Mouse (Mus musculus) neural tube, embryonic 13.5 days (tissue): Measurements from ENCODE around the gene Actl7a. TPM values are rescaled to one million over a fixed set of nuclear protein-coding genes. Genes with fewer than 3 reads are reported as not detected.

Source experiments
- ATAC-seq: fragments of 200-750 bp; cut with Nextera tagmentation; 2 replicates; pipeline ENCODE4 v1.8.0; 2017; ENCODE audit warnings: low read depth, mild to moderate bottlenecking, moderate TSS enrichment, moderate library complexity
- H3K27ac ChIP-seq: fragments of 300-500 bp; sonication (generic); replicated peaks from 2 replicates; pipeline ENCODE4 v1.5.1; 2015; ENCODE audit warnings: moderate library complexity, mild to moderate bottlenecking, inconsistent platforms
- H3K27me3 ChIP-seq: fragments of 300-500 bp; sonication (generic); 2 replicates; pipeline ENCODE4 v1.6.1; 2015; ENCODE audit warnings: mild to moderate bottlenecking, inconsistent platforms
- H3K36me3 ChIP-seq: fragments of 300-500 bp; sonication (generic); 2 replicates; pipeline ENCODE4 v1.6.1; 2015; ENCODE audit warnings: mild to moderate bottlenecking, inconsistent platforms
- H3K4me1 ChIP-seq: fragments of 300-500 bp; sonication (generic); replicated peaks from 2 replicates; pipeline ENCODE4 v1.6.1; 2015; ENCODE audit warnings: inconsistent platforms
- H3K4me2 ChIP-seq: fragments of 300-500 bp; sonication (generic); 2 replicates; pipeline ENCODE4 v1.6.1; 2015; ENCODE audit warnings: inconsistent platforms, mild to moderate bottlenecking, moderate library complexity
- H3K4me3 ChIP-seq: fragments of 300-500 bp; sonication (generic); 2 replicates; pipeline ENCODE4 v1.5.1; 2015; ENCODE audit warnings: mild to moderate bottlenecking, inconsistent platforms
- H3K9ac ChIP-seq: fragments of 300-500 bp; sonication (generic); 2 replicates; pipeline ENCODE4 v1.6.1; 2015; ENCODE audit warnings: moderate library complexity, mild to moderate bottlenecking, inconsistent platforms
- H3K9me3 ChIP-seq: fragments of 300-500 bp; sonication (generic); 2 replicates; pipeline ENCODE4 v1.6.1; 2016; ENCODE audit warnings: inconsistent platforms
- WGBS: fragments of 180-500 bp; shearing (Covaris S2); methylation state at CpG from one replicate; pipeline ENCODE4 v1.1.7; 2015; 5-methylcytosine and 5-hydroxymethylcytosine counted together
- polyA plus RNA-seq: library from polyadenylated mRNA; unstranded; fragments of >200 nt; fragmentation: Nextera tagmentation; extraction: Ambion mirVana; gene quantifications from 2 replicates; pipeline ENCODE4 v1.2.1, GENCODE M21; 2015

Gene Actl7a
- polyA plus RNA-seq, 1 experiment from 2014 or later: not detected

GRCm38 (mm10) chr4:56723237-56723636 is 20.0 kb upstream of the Actl7a start:
- no peak overlapping the region for H3K27ac ChIP-seq
- peaks cover 14% of the 10 kb centered on the region; the same call in 1 of the 2 replicates for H3K4me1 ChIP-seq
- 95% methylated on average over 6 of the region's 6 CpGs for WGBS
- H3K9me3 ChIP-seq: peaks cover 6% of the 10 kb centered on the region; the same call in 1 of the 2 replicates
- H3K9ac ChIP-seq: no peak overlapping the region
- H3K4me3 ChIP-seq: no peak overlapping the region
- no peak for ATAC-seq
- H3K4me2 ChIP-seq: no peak overlapping the region
- H3K36me3 ChIP-seq: no peaks in the 10 kb centered on the region
- no peaks in the 10 kb centered on the region for H3K27me3 ChIP-seq

- Histone ChIP-seq H3K27ac (no peak overlapping the region), H3K4me1 (no peaks in the 10 kb centered on the region), H3K9ac (no peak overlapping the region), H3K4me3 (no peak overlapping the region), H3K27me3 (no peaks in the 10 kb centered on the region), H3K36me3 (no peaks in the 10 kb centered on the region), H3K9me3 (peaks cover 6% of the 10 kb centered on the region; the same call in 1 of the 2 replicates), H3K4me2 (no peak overlapping the region)
- ATAC-seq: no peak
- 61% methylated on average over 8 of the region's 8 CpGs for WGBS
Measured at GRCm38 (mm10) chr4:56725839-56726238, 17.4 kb upstream of the Actl7a start.

- Histone ChIP-seq H3K4me3 (no peak within 1 kb of the TSS), H3K4me2 (no peak within 1 kb of the TSS), H3K27me3 (no peaks in the 10 kb centered on the region), H3K27ac (no peak within 1 kb of the TSS), H3K9ac (no peak within 1 kb of the TSS), H3K4me1 (no peaks in the 10 kb centered on the region), H3K36me3 (peaks cover 14% of the 10 kb centered on the region), H3K9me3 (no peaks in the 10 kb centered on the region)
- no peak for ATAC-seq
- WGBS: 88% methylated on average over 18 of the region's 18 CpGs
Measured at GRCm38 (mm10) chr4:56740020-56740485, 3.2 kb upstream of the Actl7a start, which contains the start of gene Gm26657. Gm26657 (plus strand) TSS chr4:56740070.

GRCm38 (mm10) chr4:56740611-56741010 is 2.6 kb upstream of the Actl7a start:
- no peak overlapping the region for H3K4me3 ChIP-seq
- ATAC-seq: no peak
- no peak overlapping the region for H3K27ac ChIP-seq
- H3K9ac ChIP-seq: no peak overlapping the region
- no peaks in the 10 kb centered on the region for H3K27me3 ChIP-seq
- H3K4me2 ChIP-seq: no peak overlapping the region
- H3K4me1 ChIP-seq: no peaks in the 10 kb centered on the region
- 97% methylated on average over 20 of the region's 20 CpGs for WGBS
- H3K36me3 ChIP-seq: peaks cover 17% of the 10 kb centered on the region
- H3K9me3 ChIP-seq: no peaks in the 10 kb centered on the region

GRCm38 (mm10) chr4:56741041-56741493 is 2.1 kb upstream of the Actl7a start, which contains the start of gene Actl7b:
Actl7b (minus strand) TSS chr4:56741443.
- Histone ChIP-seq H3K27me3 (no peaks in the 10 kb centered on the region), H3K9me3 (no peaks in the 10 kb centered on the region), H3K36me3 (peaks cover 21% of the 10 kb centered on the region), H3K27ac (no peak within 1 kb of the TSS), H3K4me3 (no peak within 1 kb of the TSS), H3K9ac (no peak within 1 kb of the TSS), H3K4me2 (no peak within 1 kb of the TSS), H3K4me1 (no peaks in the 10 kb centered on the region)
- no peak for ATAC-seq
- WGBS: 94% methylated on average over 13 of the region's 13 CpGs

GRCm38 (mm10) chr4:56742698-56743097 is 515 bp upstream of the Actl7a start:
- Histone ChIP-seq H3K27me3 (no peaks in the 10 kb centered on the region), H3K4me2 (no peak overlapping the region), H3K4me1 (no peaks in the 10 kb centered on the region), H3K4me3 (no peak overlapping the region), H3K9me3 (no peaks in the 10 kb centered on the region), H3K27ac (no peak overlapping the region), H3K9ac (no peak overlapping the region), H3K36me3 (peaks cover 37% of the 10 kb centered on the region)
- 87% methylated on average over 4 of the region's 4 CpGs for WGBS
- ATAC-seq: no peak

GRCm38 (mm10) chr4:56746345-56746744 is 3.1 kb downstream of the Actl7a start:
- Histone ChIP-seq H3K36me3 (peaks cover 70% of the 10 kb centered on the region), H3K27me3 (no peaks in the 10 kb centered on the region), H3K9ac (no peak overlapping the region), H3K4me3 (no peak overlapping the region), H3K4me1 (no peaks in the 10 kb centered on the region), H3K4me2 (no peak overlapping the region), H3K27ac (no peak overlapping the region), H3K9me3 (no peaks in the 10 kb centered on the region)
- no peak for ATAC-seq
- WGBS: 96% methylated on average over 2 of the region's 2 CpGs

- no peaks in the 10 kb centered on the region for H3K9me3 ChIP-seq
- H3K4me1 ChIP-seq: no peaks in the 10 kb centered on the region
- no peak overlapping the region for H3K4me2 ChIP-seq
- H3K36me3 ChIP-seq: peaks cover 78% of the 10 kb centered on the region
- 98% methylated on average over 9 of the region's 9 CpGs for WGBS
- H3K27me3 ChIP-seq: no peaks in the 10 kb centered on the region
- no peak overlapping the region for H3K27ac ChIP-seq
- no peak overlapping the region for H3K4me3 ChIP-seq
- no peak for ATAC-seq
- no peak overlapping the region for H3K9ac ChIP-seq
Measured at GRCm38 (mm10) chr4:56747456-56747855, 4.2 kb downstream of the Actl7a start.

- no peak overlapping the region for H3K27ac ChIP-seq
- H3K9me3 ChIP-seq: no peaks in the 10 kb centered on the region
- 91% methylated on average over 5 of the region's 5 CpGs for WGBS
- no peak for ATAC-seq
- peaks cover 93% of the 10 kb centered on the region for H3K36me3 ChIP-seq
- H3K4me2 ChIP-seq: no peak overlapping the region
- no peak overlapping the region for H3K4me3 ChIP-seq
- no peak overlapping the region for H3K9ac ChIP-seq
- H3K4me1 ChIP-seq: no peaks in the 10 kb centered on the region
- no peaks in the 10 kb centered on the region for H3K27me3 ChIP-seq
Measured at GRCm38 (mm10) chr4:56756021-56756420, 12.8 kb downstream of the Actl7a start.

- H3K4me1 ChIP-seq: no peaks in the 10 kb centered on the region
- H3K9ac ChIP-seq: no peak overlapping the region
- 94% methylated on average over 10 of the region's 10 CpGs for WGBS
- H3K9me3 ChIP-seq: no peaks in the 10 kb centered on the region
- H3K27me3 ChIP-seq: no peaks in the 10 kb centered on the region
- peaks cover 93% of the 10 kb centered on the region for H3K36me3 ChIP-seq
- H3K27ac ChIP-seq: no peak overlapping the region
- ATAC-seq: no peak
- no peak overlapping the region for H3K4me2 ChIP-seq
- no peak overlapping the region for H3K4me3 ChIP-seq
Measured at GRCm38 (mm10) chr4:56756966-56757600, 13.9 kb downstream of the Actl7a start.

GRCm38 (mm10) chr4:56757693-56758092 is 14.5 kb downstream of the Actl7a start:
- no peak overlapping the region for H3K9ac ChIP-seq
- ATAC-seq: no peak
- no peak overlapping the region for H3K4me2 ChIP-seq
- no peak overlapping the region for H3K4me3 ChIP-seq
- H3K36me3 ChIP-seq: peaks cover 98% of the 10 kb centered on the region
- H3K4me1 ChIP-seq: no peaks in the 10 kb centered on the region
- no peaks in the 10 kb centered on the region for H3K27me3 ChIP-seq
- no peaks in the 10 kb centered on the region for H3K9me3 ChIP-seq
- WGBS: 97% methylated on average over 1 of the region's 1 CpGs
- H3K27ac ChIP-seq: no peak overlapping the region

GRCm38 (mm10) chr4:56767861-56768284 is 24.7 kb downstream of the Actl7a start:
- peaks cover 91% of the 10 kb centered on the region for H3K36me3 ChIP-seq
- H3K4me1 ChIP-seq: no peaks in the 10 kb centered on the region
- no peak overlapping the region for H3K9ac ChIP-seq
- H3K4me3 ChIP-seq: no peak overlapping the region
- ATAC-seq: no peak
- 69% methylated on average over 5 of the region's 5 CpGs for WGBS
- no peaks in the 10 kb centered on the region for H3K27me3 ChIP-seq
- H3K4me2 ChIP-seq: no peak overlapping the region
- no peak overlapping the region for H3K27ac ChIP-seq
- H3K9me3 ChIP-seq: no peaks in the 10 kb centered on the region

- no peak overlapping the region for H3K9ac ChIP-seq
- no peak overlapping the region for H3K27ac ChIP-seq
- no peak for ATAC-seq
- H3K4me2 ChIP-seq: no peak overlapping the region
- 94% methylated on average over 7 of the region's 7 CpGs for WGBS
- H3K4me3 ChIP-seq: no peak overlapping the region
- peaks cover 96% of the 10 kb centered on the region for H3K36me3 ChIP-seq
- no peaks in the 10 kb centered on the region for H3K4me1 ChIP-seq
- H3K9me3 ChIP-seq: no peaks in the 10 kb centered on the region
- H3K27me3 ChIP-seq: no peaks in the 10 kb centered on the region
Measured at GRCm38 (mm10) chr4:56768913-56769312, 25.7 kb downstream of the Actl7a start.
